Mouse (Mus musculus) liver, embryonic 12.5 days (tissue): Measurements from ENCODE around the gene Rhot2. TPM values are rescaled to one million over a fixed set of nuclear protein-coding genes. Genes with fewer than 3 reads are reported as not detected.
"Not testable (repeated sequence)": the region's sequence is repeated elsewhere in the genome, so short reads cannot be mapped to it uniquely, and the experiment has no call there.

Experiments
- ATAC-seq: fragments of 200-750 bp; cut with Nextera tagmentation; 2 replicates; pipeline ENCODE4 v1.8.0; 2017; ENCODE audit warnings: moderate number of reproducible peaks, mild to moderate bottlenecking, moderate library complexity
- H3K27ac ChIP-seq: fragments of 300-500 bp; sonication (generic); 2 replicates; pipeline ENCODE4 v1.5.1; 2016; ENCODE audit warnings: mild to moderate bottlenecking
- H3K27me3 ChIP-seq: fragments of 300-500 bp; sonication (generic); replicated peaks from 2 replicates; pipeline ENCODE4 v1.6.1; 2016; ENCODE audit warnings: mild to moderate bottlenecking, moderate library complexity
- H3K36me3 ChIP-seq: fragments of 300-500 bp; sonication (generic); 2 replicates; pipeline ENCODE4 v1.6.1; 2016; ENCODE audit warnings: mild to moderate bottlenecking, moderate library complexity
- H3K4me1 ChIP-seq: fragments of 300-500 bp; sonication (generic); 2 replicates; pipeline ENCODE4 v1.6.1; 2016
- H3K4me2 ChIP-seq: fragments of 300-500 bp; sonication (generic); 2 replicates; pipeline ENCODE4 v1.6.1; 2016; ENCODE audit warnings: mild to moderate bottlenecking, moderate library complexity
- H3K4me3 ChIP-seq: fragments of 300-500 bp; sonication (generic); 2 replicates; pipeline ENCODE4 v1.5.1; 2016; ENCODE audit warnings: mild to moderate bottlenecking, moderate library complexity
- H3K9ac ChIP-seq: fragments of 300-500 bp; sonication (generic); 2 replicates; pipeline ENCODE4 v1.6.1; 2016; ENCODE audit warnings: mild to moderate bottlenecking, moderate library complexity
- H3K9me3 ChIP-seq: fragments of 300-500 bp; sonication (generic); replicated peaks from 2 replicates; pipeline ENCODE4 v1.6.1; 2016; ENCODE audit warnings: mild to moderate bottlenecking, moderate library complexity
- WGBS: fragments of 180-500 bp; shearing (Covaris S2); methylation state at CpG from one replicate; pipeline ENCODE4 v1.1.7; 2016; ENCODE audit not compliant: insufficient replicate concordance; 5-methylcytosine and 5-hydroxymethylcytosine counted together
- polyA plus RNA-seq: library from polyadenylated mRNA; unstranded; fragments of >200 nt; fragmentation: Nextera tagmentation; extraction: Ambion mirVana; gene quantifications from 2 replicates; pipeline ENCODE4 v1.2.1, GENCODE M21; 2016

Gene Rhot2
- polyA plus RNA-seq, 1 experiment from 2014 or later, result 17.4 TPM

GRCm38 (mm10) chr17:25872676-25873075 is 28.0 kb upstream of the Rhot2 start:
- Histone ChIP-seq H3K4me1 (peaks cover 45% of the 10 kb centered on the region), H3K4me3 (no peak overlapping the region), H3K9me3 (no peaks in the 10 kb centered on the region), H3K9ac (no peak overlapping the region), H3K27ac (no peak overlapping the region), H3K27me3 (no peaks in the 10 kb centered on the region), H3K36me3 (peaks cover 1% of the 10 kb centered on the region), H3K4me2 (no peak overlapping the region)
- no peak for ATAC-seq
- 75% methylated on average over 3 of the region's 3 CpGs for WGBS

DNA sequence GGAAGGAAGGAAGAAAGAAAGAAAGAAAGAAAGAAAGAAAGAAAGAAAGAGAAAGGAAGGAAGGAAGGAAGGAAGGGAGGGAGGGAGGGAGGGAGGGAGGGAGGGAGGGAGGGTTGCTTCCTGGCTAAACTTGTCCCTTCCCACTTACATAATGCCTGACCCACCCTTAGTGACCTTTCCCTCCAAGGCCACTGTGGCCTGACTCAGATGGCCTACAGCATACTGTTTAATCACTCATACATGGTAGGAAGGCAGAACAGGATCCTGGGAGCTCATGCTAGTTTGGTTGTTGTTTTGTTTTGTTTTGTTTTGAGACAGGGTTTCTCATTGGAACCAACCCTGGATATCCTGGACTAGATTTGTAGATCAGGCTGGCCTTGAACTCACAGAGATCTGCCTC is 26.9 kb upstream of the Rhot2 start:
- not testable (repeated sequence) for ATAC-seq, H3K36me3 ChIP-seq, H3K9ac ChIP-seq, H3K4me2 ChIP-seq, H3K27ac ChIP-seq, H3K4me3 ChIP-seq, H3K9me3 ChIP-seq, H3K27me3 ChIP-seq
- H3K4me1 ChIP-seq, result peaks cover 45% of the 10 kb centered on the region

- peaks cover 16% of the 10 kb centered on the region for H3K36me3 ChIP-seq
- H3K27ac ChIP-seq, result no peak overlapping the region
- no peak overlapping the region for H3K9ac ChIP-seq
- H3K27me3 ChIP-seq, result no peaks in the 10 kb centered on the region
- H3K9me3 ChIP-seq, result no peaks in the 10 kb centered on the region
- WGBS, result 70% methylated on average over 2 of the region's 2 CpGs
- no peak overlapping the region for H3K4me2 ChIP-seq
- peaks cover 49% of the 10 kb centered on the region for H3K4me1 ChIP-seq
- no peak for ATAC-seq
- H3K4me3 ChIP-seq, result no peak overlapping the region
Observed at GRCm38 (mm10) chr17:25869954-25870353, 25.3 kb upstream of the Rhot2 start.

DNA sequence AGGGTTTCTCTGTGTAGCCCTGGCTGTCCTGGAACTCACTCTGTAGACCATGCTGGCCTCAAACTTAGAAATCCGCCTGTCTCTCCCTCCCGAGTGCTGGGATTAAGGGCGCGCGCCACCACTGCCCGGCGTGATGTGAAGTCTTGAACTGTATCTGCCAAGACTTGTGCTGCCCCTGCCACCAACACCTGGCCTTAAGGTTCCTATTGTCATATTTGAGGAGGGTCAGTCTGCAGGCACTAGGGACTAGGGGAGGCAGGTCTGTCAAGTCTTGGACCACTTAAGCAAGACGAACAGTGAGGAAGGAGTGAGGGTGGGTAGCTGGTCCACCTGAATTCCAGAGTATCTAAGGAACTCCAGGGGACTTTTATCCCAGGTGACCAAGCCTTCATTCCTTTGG is 24.8 kb upstream of the Rhot2 start:
- peaks cover 48% of the 10 kb centered on the region for H3K4me1 ChIP-seq
- H3K27ac ChIP-seq, result no peak overlapping the region
- H3K36me3 ChIP-seq, result peaks cover 21% of the 10 kb centered on the region
- no peaks in the 10 kb centered on the region for H3K9me3 ChIP-seq
- no peak overlapping the region for H3K9ac ChIP-seq
- H3K4me3 ChIP-seq, result no peak overlapping the region
- H3K4me2 ChIP-seq, result no peak overlapping the region
- 81% methylated on average over 8 of the region's 8 CpGs for WGBS
- ATAC-seq, result no peak
- H3K27me3 ChIP-seq, result no peaks in the 10 kb centered on the region

DNA sequence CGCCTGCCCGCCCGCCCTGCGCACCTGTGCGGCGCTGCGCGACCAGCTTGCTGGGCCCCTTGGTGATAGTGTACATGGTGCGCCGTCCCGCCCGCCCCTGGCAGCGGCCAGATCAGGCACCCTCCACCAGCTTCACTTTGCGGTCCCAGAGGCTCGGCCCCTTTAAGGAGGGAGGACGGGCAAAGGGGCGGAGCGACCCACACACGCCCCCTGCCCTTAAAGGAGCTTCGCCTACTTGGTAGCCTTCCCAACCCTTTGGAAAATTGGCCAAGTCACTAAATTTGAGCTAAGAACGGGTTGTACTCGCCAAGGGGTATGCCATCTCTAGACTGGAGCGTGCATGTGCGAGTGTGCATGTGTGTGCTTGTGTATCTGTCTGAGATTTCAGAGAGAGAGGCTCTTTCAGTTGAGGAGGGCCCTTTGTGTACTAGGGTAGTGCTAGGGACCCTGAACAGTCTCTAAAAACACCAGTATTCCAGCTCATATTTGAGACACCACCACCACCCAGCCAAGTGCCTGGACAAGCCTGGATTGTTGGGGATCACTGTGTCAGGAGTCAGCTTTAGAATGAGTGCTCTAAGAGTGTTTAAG is 24.0 kb upstream of the Rhot2 start, which contains the start of gene Mcrip2:
Mcrip2 (minus strand) TSS at position 164 of the 591 bp plus-strand sequence.
- Histone ChIP-seq H3K9ac (peak within 1 kb of the TSS; percentile 76), H3K36me3 (peaks cover 29% of the 10 kb centered on the region), H3K27me3 (no peaks in the 10 kb centered on the region), H3K4me2 (peak within 1 kb of the TSS; percentile 92), H3K4me1 (peaks cover 40% of the 10 kb centered on the region), H3K9me3 (no peaks in the 10 kb centered on the region), H3K27ac (peak within 1 kb of the TSS; percentile 74), H3K4me3 (peak within 1 kb of the TSS; percentile 71)
- ATAC-seq, result peak; percentile 72
- WGBS, result 0% methylated on average over 24 of the region's 24 CpGs

DNA sequence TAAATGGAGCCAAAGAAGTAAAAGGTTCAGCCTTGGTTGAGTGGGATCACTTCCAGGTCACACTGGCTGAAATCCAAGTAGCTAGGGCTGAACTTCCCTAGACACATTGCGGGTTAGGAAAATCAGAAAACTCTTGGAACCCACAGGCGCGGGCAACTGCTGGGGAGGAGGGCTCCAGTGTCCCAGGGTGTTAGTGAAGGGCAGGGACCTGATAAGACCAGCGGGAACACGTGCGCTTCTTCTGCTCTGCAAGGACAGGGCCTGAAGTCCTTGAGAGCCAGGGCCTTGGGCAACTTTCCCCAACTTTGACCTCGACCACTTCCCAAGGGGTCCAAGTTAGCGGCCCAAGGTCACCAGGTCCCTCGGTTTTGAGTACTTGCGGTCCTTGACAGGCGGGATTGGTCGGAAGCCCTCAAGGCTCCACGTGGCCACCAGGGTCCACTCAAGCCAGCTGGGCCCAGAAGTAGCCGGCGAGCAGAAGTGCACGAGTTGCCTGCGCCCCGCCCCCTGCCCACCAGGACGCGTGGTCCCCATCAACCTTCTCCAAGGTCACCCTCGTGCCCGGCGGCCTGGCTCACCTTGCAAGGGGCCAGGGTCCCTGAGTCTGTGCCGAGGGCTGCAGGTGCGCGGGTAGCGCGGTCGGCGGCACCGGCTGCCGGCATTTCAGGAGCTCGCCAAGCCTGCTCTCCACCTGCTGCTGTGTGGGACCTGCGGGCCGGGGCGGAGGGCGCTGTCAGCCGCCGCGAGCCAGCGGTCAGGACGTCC is 23.4 kb upstream of the Rhot2 start:
- WGBS, result 1% methylated on average over 42 of the region's 42 CpGs
- Histone ChIP-seq H3K9me3 (no peaks in the 10 kb centered on the region), H3K36me3 (peaks cover 33% of the 10 kb centered on the region), H3K4me2 (peak overlapping the region; percentile 92), H3K4me1 (peaks cover 40% of the 10 kb centered on the region), H3K4me3 (peak overlapping the region; percentile 71), H3K27ac (peak overlapping the region; percentile 74), H3K9ac (peak overlapping the region; percentile 76), H3K27me3 (no peaks in the 10 kb centered on the region)
- peak; percentile 59 for ATAC-seq

- 2% methylated on average over 7 of the region's 7 CpGs for WGBS
- ATAC-seq, result peak; percentile 57
- Histone ChIP-seq H3K27me3 (no peaks in the 10 kb centered on the region), H3K9me3 (no peaks in the 10 kb centered on the region), H3K4me3 (peak overlapping the region; percentile 71), H3K9ac (peak overlapping the region; percentile 76), H3K27ac (peak overlapping the region; percentile 74), H3K36me3 (peaks cover 35% of the 10 kb centered on the region), H3K4me1 (peaks cover 42% of the 10 kb centered on the region), H3K4me2 (peak overlapping the region; percentile 92)
Observed at GRCm38 (mm10) chr17:25867509-25867835, 22.8 kb upstream of the Rhot2 start.

- Histone ChIP-seq H3K4me3 (no peak overlapping the region), H3K4me1 (peaks cover 52% of the 10 kb centered on the region), H3K27ac (no peak overlapping the region), H3K36me3 (peaks cover 35% of the 10 kb centered on the region), H3K9me3 (no peaks in the 10 kb centered on the region), H3K27me3 (no peaks in the 10 kb centered on the region), H3K4me2 (peak overlapping the region; percentile 92; the same call in 1 of the 2 replicates), H3K9ac (peak overlapping the region; percentile 7; the same call in 1 of the 2 replicates)
- WGBS, result 81% methylated on average over 3 of the region's 3 CpGs
- no peak for ATAC-seq
Observed at GRCm38 (mm10) chr17:25866172-25866571, 21.5 kb upstream of the Rhot2 start.

GRCm38 (mm10) chr17:25865288-25865687 is 20.6 kb upstream of the Rhot2 start:
- 84% methylated on average over 11 of the region's 11 CpGs for WGBS
- Histone ChIP-seq H3K4me3 (no peak overlapping the region), H3K4me2 (no peak overlapping the region), H3K4me1 (peaks cover 60% of the 10 kb centered on the region), H3K9me3 (no peaks in the 10 kb centered on the region), H3K9ac (no peak overlapping the region), H3K27me3 (no peaks in the 10 kb centered on the region), H3K27ac (no peak overlapping the region), H3K36me3 (peaks cover 35% of the 10 kb centered on the region)
- ATAC-seq, result no peak

DNA sequence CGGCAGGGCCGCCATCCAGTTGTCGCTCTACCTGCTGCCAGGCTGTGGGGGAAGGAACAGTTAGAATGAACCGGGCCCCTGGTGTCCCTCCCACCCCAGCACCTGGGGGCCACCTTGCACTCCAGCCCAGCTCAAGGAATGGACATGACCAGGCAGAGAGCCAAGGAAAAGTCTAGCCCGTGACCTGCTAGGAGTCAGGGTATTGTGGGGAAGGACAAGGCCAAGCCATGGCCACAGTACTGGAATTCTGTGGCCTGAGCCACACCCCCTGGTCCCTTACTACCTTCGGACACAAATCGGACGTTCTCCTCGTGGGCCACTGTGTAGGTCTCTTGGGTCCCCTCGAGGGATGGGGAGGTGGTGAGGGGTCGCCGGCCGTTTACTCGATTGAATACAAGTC is 19.7 kb upstream of the Rhot2 start:
- H3K36me3 ChIP-seq, result peaks cover 35% of the 10 kb centered on the region
- H3K27ac ChIP-seq, result no peak overlapping the region
- H3K4me3 ChIP-seq, result no peak overlapping the region
- H3K4me2 ChIP-seq, result no peak overlapping the region
- ATAC-seq, result no peak
- H3K9ac ChIP-seq, result no peak overlapping the region
- no peaks in the 10 kb centered on the region for H3K27me3 ChIP-seq
- peaks cover 67% of the 10 kb centered on the region for H3K4me1 ChIP-seq
- no peaks in the 10 kb centered on the region for H3K9me3 ChIP-seq
- WGBS, result 85% methylated on average over 14 of the region's 14 CpGs

DNA sequence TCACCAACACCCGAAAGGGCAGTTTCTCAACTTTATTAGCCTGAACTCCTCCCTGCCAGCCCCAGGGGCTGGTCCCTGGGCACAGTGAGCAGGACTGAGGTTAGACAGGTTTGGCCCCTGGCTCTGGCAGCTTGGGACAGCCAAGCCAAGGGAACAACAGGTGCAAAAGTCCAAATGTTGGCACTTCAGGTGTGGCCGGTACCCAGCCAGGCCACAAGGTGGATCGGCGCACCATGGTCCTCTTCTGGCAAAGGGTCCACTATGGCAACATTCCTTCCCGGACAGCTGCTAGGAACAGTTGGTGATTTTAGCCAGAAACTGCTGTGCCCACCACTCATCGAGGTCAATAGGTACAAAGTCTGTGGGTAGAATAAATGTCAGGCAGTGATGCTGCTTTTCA is 19.0 kb upstream of the Rhot2 start:
- H3K4me1 ChIP-seq, result peaks cover 61% of the 10 kb centered on the region
- H3K4me3 ChIP-seq, result no peak overlapping the region
- no peak overlapping the region for H3K27ac ChIP-seq
- H3K9me3 ChIP-seq, result no peaks in the 10 kb centered on the region
- H3K36me3 ChIP-seq, result peaks cover 35% of the 10 kb centered on the region
- no peak overlapping the region for H3K9ac ChIP-seq
- 84% methylated on average over 6 of the region's 6 CpGs for WGBS
- no peaks in the 10 kb centered on the region for H3K27me3 ChIP-seq
- no peak overlapping the region for H3K4me2 ChIP-seq
- no peak for ATAC-seq

- Histone ChIP-seq H3K9ac (peak overlapping the region; percentile 80), H3K9me3 (no peaks in the 10 kb centered on the region), H3K4me1 (peaks cover 44% of the 10 kb centered on the region), H3K36me3 (peaks cover 36% of the 10 kb centered on the region), H3K27ac (peak overlapping the region; percentile 74), H3K4me3 (peak overlapping the region; percentile 69), H3K27me3 (no peaks in the 10 kb centered on the region), H3K4me2 (peak overlapping the region; percentile 91)
- WGBS, result 12% methylated on average over 6 of the region's 6 CpGs
- ATAC-seq, result peak; percentile 23; the same call in 1 of the 2 replicates
Observed at GRCm38 (mm10) chr17:25861704-25862612, 17.3 kb upstream of the Rhot2 start.
